Mouse (Mus musculus) kidney, adult 2 months (tissue): Measurements from ENCODE around the gene Hist1h2be.

Experiments
- CTCF ChIP-seq: fragments of 200-500 bp; conservative IDR thresholded peaks from 2 replicates; pipeline ENCODE4 v1.5.1; 2011; ENCODE audit warnings: low read depth, mild to moderate bottlenecking, control low read depth, low read length, moderate library complexity, mixed read lengths; ENCODE audit not compliant: insufficient read depth, insufficient read length
- POLR2A ChIP-seq: fragments of 200-500 bp; IDR thresholded peaks from one replicate; pipeline ENCODE4 v1.6.1; 2011; ENCODE audit warnings: low read depth, low read length, control low read depth

DNA sequence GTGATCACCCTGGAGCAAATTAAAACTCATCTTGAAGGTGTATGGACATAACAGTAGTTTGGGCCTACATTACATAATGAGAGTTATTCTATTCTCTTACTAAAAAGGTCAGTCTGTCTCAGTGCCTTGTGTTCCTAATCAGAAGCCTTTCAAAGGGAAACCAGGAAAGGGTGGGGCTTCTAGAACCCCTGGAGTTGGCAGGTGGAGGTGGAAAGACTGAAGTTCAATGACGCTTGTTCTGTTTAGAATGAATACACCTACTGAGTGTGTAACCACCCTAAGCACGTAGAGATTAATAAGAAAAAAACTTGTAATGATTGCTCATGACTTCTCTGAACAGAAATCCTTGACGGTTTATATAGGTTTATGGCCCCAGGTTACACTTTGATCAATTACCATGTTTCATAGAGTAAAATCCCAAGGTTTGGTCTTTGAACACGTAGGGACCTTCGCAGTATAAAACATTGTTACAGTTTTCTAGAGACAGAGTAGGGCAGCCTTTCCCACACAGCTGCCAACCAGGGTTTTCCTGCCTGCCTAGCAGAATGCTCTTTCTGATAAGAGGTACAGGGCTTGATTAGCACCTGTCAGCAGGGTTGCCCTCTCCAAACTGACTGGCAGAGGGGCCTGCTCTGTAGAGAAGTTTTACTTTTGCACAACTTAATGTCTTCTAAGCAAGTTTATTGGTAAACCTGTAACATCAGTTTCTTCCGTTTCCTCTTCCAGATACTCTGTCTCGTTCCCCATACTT lies 25.1 kb downstream of the Hist1h2be start:
- TF ChIP-seq CTCF (no peak), POLR2A (no peak)
